Mouse (Mus musculus) lung, postnatal 0 days (tissue): ENCODE results near the gene Dhrs4.

Experiments used
- CTCF ChIP-seq: IDR thresholded peaks from 2 replicates; pipeline ENCODE4 v1.5.1; 2016; ENCODE audit warnings: antibody characterized with exemption, mild to moderate bottlenecking
- EP300 ChIP-seq: IDR thresholded peaks from 2 replicates; pipeline ENCODE4 v1.6.1; 2016; ENCODE audit warnings: antibody characterized with exemption, mild to moderate bottlenecking, control low read depth

GRCm38 (mm10) chr14:55459796-55460195 is 18.8 kb upstream of the Dhrs4 start:
- TF ChIP-seq CTCF (no peak), EP300 (no peak)
